Mouse (Mus musculus): Measurements from ENCODE around the gene Rxfp3.

Gene Rxfp3

DNA sequence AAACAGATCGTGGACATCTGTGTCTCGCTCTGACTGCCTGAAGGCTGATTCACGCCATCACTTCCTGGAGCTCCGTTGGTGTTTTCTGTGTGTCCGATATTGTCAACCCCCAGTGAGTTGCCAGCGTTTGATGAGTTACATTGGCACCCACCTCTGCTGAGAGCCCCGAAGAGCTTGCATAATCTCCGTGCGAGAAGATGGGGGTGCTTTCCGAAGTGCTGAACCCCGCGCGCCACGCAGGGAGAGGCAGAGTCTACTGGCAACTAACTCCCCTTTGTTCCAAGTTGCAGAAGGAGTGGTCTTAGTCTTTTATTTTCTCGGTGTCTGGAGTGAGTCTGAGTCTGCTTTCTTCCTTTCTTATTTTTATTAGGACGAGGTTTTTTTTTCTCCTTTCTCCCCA is at the start of gene Rxfp3:
Gene Rxfp3, minus strand, starts transcription at position 281 of the 400 bp plus-strand sequence.
- DNase-seq (ENCODE audit: low spot score in 2 of 2): peak in 1 of 2 experiments; percentile 30

DNA sequence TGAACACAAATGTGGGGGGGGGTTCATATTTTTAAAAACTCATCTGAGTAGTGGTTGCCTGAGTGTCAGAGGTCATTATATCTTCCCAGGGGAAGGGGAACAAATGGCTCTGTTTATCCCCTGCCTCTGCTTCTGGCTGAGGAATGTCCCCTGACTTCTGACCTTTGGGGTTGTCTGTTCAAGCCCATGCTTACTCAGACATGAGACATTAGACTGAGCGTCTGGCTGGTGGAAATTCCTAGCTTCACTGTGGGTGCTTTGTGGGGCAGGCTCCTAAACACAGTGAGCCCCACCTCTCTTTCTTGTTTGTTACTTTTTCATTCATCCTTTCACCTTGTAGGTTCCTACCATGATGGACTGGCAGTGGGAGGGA is 47.2 kb upstream of the Rxfp3 start:
- no peak for DNase-seq (ENCODE audit: low spot score in 2 of 2)

DNA sequence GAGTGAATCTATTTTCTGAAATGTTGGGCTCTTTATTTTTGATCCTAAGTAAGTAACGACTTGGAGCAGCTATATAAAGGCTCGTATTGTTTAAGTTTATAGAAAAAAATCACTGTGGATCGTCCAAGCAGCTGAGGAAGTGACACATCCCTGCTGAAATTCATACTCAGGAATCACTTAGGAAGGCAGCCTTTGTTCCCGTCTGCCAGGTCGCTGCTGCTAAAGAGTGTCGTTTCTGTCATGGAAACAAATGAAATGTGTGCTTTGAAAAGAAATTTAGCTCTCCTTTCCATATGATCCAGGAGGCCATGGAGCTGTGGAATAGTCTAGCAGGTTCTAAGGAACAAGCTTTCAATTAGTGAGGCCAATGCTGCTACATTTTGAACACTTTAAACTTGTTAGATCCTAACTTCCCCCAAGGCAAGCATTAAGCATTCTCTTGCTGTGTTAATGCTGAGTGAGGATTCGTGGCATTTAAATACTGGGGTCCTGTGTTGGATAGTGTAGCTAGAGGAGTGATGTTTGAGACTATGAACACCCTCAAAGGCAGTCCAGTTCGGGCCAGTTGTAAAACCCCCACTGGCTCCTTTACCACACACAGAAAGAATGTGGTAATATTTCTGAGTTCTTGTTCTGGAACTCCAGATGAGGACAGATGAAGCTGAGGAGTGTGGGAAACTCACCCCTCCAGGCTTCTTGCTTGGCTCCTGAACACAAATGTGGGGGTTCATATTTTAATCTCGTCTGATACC is 46.6 kb upstream of the Rxfp3 start:
- no peak for DNase-seq (ENCODE audit: low spot score in 2 of 2)

DNA sequence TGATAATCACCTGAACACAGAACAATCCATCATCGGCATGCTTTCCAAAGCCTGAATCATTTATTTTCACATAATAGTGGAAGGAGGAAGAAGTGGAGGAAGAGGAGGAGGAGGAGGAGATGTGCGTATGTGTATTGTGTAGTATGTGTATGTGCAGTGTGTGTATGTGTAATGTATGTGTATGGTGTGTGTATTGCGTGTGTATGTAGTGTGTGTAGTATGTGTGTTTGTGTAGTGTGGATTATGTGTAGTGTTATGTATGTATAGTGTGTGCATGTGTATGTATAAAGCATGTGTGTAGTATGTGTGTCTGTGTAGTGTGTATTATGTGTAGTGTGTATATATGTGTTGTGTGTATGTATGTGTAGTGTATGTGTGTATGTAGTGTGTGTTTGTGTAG is 45.9 kb upstream of the Rxfp3 start:
- no peak for DNase-seq (ENCODE audit: low spot score in 2 of 2)

DNA sequence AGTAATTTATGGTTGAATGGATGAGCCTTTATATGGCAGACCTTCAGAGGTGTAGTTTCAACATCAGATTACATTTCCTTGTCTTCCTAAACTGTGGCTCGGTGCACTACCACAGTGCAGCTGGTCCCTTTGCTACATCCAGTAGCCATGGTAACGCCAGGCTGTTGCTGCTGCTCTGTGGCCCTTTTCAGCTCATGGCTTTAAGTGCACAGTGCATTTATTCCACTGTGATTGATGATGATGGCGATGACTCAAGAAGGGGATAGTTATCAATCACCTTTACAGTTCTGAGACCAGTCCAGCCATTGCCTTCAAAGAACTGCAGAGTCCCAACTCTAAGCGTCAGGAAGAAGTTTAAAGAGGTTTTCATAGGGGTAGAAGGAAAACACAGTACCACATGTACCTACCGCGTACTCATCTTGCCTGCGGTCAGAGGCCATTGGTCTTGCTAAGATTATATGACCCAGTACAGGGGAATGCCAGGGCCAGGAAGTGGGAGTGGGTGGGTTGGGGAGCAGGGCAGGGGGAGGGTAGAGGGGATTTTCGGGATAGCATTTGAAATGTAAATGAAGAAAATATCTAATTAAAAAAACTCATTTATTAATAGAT is 45.3 kb upstream of the Rxfp3 start:
- DNase-seq (ENCODE audit: low spot score in 2 of 2): no peak

DNA sequence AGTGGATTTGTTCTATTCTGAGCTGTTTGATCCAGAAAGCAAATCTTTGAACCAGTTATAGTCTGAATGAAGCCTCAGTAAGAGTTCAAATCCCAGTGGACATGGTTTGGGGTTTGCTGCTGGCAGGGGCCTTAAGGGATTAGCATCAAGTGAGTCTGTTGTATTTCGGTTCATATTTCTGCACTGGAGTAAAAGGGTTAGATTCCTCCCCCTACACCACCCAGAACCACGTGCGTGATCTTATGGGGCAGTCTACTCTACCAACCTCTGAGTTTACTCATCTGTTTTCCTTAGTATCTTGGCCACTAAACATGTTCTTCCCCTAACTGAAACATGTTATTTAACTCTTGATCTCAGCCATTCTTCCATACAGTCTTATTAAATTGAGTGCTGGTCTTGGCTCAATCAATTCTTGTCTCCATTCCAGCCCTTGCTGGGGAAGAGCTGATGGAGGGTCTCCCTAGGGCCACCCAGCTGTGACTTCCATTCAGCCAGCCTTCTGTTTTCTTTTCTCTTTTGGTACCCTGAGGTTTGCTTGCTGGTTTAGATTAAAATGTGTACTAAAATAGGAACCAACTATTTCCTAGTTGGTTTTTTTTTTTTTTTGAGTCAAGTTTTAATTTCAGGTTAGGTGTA is 38.1 kb upstream of the Rxfp3 start:
- no peak for DNase-seq (ENCODE audit: low spot score in 2 of 2)

DNA sequence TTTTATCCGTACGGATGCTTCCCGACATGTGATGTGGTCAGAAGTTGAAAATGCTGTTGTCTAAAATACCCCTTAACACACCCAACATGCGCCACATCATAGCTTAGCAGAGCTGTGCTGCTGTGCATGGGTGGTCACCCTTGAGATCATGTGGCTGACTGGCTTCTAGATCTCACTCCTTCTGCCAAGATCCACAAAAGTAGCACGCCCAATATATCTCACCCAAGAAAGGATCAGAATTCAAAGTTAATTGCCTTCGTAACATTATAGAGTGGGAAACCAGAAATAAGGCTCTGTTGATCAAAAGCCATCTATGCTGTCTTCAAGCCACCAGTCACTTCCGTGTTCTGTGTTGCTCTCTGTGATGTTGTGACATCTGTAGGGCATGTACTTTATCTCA is 30.1 kb upstream of the Rxfp3 start:
- no peak for DNase-seq (ENCODE audit: low spot score in 2 of 2)

DNA sequence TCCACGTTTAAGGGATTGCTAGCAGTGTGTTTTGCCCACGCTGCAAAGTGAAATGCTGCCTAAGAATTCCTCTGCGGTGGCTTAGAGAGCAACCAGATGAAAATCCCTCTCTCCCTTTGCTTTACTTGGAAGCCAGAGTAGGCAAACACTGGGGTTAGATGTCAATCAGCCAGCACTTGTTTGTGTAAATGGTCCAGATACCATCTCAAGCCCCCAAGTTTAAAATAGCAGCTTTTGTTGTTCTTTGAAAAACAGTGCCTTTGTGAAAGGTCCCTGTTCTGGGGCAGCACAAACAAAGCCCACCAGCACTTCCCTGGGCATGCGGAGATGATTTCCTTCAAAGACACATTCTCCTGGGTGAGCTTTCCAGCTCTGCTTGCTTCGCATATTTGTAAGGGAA is 28.5 kb upstream of the Rxfp3 start:
- no peak for DNase-seq (ENCODE audit: low spot score in 2 of 2)

DNA sequence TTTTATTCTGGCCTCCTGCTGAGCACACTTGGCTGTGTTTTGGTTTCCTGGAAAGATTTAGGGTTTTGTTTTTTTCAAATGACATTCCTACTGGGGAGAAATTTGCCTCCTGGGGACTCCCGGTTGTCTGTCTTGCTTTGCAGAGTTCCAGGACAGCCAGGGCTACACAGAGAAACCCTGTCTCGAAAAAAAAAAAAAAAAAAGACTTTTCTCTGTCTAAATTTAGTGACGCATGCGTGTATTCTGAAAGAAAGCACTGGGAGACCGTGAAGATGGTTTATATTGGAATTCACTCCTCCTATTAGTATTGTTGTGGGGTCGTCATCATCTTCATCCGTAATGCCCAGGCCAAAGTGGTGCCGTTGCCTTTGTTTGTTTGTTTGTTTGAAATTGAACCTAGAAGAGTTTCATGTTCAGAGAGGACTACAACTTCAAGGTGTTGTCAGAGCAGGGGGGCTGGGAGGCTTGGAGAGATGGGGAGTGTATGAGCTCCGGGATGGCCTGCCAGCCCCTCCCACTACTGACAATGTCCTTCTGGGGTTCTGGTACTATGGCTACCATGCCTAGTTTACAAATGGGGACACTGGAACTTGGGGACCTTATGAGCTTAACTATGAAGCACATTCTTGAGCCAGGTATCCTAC is 27.9 kb upstream of the Rxfp3 start:
- no peak for DNase-seq (ENCODE audit: low spot score in 2 of 2)

DNA sequence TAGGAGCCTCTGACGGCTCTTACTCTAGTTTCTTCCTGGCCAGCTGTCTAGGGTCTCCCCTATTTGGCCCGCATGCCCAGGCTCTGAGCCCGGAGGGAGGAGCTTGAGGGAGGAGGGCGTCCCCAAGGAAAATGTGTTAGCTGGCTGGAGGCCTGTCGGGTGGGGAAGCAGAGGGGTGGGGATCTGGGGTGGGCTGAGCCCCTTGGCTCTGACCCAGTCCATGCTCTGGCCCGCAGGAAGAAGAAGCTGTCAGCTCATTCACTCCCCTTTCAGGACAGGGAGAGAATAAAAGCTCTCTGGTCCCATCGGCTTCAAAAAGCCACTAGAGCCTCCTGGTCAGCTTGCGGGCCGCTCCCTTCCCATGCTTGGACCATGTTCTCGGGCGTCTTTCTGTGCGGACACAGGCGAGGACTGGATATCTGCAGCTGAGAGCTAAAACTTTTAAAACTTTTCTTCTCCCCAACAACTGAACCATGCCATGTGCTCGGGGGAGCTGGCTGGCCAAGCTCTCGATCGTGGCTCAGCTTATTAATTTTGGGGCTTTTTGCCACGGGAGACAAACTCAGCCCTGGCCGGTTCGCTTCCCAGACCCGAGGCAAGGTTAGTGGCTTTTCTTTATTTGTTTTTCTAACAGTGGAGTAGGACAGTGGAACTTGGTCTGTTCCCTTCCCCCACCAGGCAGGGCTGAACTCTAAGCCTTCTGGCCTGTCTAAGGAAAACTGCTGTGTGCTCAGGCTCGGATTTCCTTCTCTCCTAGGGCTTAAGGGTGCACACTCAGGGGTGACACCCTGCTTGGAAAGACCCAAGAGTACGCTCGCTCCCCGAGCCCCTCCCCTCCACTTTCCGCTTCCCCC is 27.0 kb upstream of the Rxfp3 start, which contains the start of gene Adamts12:
Gene Adamts12, plus strand, starts transcription at position 233 of the 854 bp plus-strand sequence.
- no peak for DNase-seq (ENCODE audit: low spot score in 2 of 2)

DNA sequence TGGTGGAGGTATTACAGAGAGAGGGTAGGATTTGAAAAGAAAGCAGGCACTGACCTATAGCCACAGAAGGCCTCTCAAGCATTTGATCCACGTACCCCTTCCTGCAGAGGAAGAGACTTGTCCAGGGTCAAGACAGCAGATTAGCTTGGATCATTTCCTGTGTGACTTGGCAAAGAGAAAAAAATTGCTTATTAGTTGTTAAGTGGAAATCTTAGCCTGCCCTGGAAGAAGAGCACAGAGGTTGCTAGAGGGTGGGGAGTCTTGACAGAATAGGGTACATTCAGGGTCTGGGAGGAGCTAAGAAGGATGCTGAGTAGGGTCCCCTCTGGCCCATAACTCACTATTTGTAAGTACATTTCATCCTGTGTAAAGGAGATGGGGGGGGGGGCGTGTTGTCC is 26.4 kb upstream of the Rxfp3 start:
- no peak for DNase-seq (ENCODE audit: low spot score in 2 of 2)

DNA sequence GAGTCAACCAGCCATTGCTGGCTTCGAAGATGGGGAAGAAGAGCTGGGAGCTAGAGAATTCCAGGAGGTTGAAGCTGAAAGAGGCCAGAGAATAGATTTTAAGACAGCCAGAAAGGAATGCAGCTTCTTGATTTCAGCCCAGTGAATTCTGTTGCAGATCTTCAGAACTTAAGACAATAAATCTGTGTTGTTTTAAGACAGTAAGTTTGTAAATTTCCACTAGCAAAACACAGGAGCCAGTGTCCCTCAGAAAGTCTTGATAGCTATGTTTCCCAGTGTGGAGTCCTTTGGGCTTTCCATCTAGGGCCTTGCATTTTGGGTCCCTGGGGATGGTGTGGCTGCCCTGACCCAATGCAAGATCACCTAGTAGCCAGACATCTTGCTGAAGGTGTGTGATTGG is 25.1 kb upstream of the Rxfp3 start:
- DNase-seq (ENCODE audit: low spot score in 2 of 2): no peak

DNA sequence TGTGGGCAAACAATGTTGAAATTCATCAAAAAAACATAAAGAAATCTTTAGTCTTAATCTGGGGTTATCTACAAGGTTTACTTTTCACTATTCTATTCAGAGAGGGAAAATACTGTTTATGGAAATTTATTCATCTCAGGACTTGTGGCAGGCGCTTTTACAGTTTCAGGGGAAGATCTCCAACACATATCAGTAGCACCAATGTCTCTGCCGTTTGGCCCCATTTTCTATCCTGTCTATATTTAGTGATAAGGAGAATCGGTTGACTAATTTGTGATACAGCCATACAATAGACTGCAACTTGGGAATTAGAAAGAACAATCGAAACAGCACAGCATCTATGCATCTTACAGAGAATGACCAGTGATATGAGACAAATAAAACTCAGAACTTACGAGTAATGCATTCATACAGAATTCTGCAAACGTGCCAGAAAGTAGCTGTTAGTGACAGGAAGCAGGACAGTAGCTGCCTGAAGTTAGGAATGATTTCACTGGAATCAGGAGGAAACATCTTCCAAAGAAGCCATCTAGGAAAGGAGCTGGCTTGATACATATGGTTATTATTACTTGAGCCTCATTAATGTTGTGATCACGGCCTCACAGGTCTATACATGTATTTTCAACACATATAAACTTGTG is 16.8 kb upstream of the Rxfp3 start:
- no peak for DNase-seq (ENCODE audit: low spot score in 2 of 2)

DNA sequence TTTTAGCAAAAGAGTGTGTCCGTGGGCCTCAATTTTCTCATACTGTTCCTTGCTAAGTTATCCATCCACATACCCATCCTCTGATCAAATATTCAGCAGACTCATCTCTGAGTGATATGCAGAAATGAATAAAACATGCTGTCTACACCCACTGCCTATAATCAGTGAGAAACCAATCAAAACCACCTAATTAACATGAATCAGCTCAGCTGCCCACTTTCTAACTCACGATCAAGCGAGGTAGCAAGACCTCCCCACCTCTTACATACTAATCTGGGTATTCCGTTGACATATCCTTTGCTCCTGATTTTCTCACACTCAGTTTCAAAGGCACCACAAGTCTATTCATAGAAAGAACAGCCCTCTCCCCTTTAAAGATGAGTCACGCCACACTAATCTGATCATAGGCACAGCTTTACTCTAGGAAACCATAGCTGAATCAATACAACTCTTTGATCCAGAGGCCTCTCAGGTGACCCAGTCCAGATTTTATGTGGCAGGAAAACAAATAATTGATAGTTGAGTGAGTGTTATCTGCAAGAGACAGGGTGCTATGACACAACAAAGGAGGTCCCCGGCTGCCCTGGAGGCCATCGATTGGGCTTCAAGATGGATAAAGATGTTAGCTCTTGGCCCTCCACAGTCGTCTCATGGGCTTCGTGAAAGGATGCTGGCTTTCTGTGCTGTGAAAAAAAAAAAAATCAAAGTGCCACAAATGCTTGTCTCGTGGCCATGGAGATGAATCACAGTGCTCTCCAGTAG is 16.1 kb upstream of the Rxfp3 start:
- no peak for DNase-seq (ENCODE audit: low spot score in 2 of 2)

DNA sequence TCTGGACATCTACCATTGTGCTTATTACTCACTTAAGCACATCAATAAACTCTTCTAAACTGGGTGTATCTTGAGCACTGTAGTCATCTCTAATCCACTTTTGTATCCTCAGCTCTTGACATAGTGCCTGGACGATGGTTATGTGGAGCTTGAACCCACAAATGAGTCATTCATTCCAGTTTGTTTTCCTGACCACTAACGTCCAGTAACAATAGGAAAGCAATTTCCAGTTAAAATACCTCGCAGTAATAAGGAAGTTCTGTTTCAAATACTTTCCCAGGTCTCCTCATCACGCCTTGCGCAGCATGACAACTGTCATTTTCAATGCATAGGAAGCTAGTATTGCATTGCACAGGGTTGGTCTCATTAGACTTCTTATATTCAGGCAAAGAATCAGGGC is 5.0 kb upstream of the Rxfp3 start:
- DNase-seq (ENCODE audit: low spot score in 2 of 2): no peak

DNA sequence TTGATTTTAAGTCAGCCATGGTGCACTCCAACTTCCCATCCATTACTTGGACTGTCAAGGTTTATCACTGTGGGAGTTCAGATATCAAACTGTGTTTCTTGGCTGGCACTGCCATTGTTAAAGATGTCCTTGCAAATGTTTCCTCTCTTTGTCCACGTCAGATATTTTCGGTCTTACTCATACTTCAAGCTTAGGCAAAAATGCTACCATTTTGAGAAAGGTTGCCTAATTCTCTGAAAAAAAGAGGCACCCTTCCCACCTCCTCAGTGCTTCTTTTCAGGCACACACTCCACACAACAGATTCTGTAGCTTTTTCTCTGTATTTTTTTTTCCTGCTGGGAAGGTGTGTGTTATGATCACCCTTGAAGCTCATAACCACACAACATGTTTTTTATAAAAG is 3.4 kb upstream of the Rxfp3 start:
- no peak for DNase-seq (ENCODE audit: low spot score in 2 of 2)

DNA sequence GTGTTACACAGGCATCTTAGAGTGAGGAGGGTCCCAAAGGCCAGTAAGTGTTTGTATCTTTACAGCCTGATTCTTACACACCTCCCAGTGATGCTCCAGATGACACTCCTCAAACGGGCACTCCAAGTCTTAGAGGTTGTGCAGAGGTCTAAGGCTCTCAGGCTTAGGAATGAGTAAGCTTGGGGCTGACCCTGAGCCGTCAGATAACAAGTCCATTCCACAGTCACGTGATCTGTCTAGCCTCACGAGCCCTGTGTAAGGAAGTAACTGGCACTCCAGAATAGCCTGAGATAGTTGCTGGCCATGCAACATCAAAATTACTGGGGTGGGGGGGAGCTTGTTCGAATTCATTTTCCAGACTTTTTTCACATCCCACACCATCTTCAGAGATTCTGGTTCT is 2.3 kb upstream of the Rxfp3 start:
- DNase-seq (ENCODE audit: low spot score in 2 of 2): no peak

DNA sequence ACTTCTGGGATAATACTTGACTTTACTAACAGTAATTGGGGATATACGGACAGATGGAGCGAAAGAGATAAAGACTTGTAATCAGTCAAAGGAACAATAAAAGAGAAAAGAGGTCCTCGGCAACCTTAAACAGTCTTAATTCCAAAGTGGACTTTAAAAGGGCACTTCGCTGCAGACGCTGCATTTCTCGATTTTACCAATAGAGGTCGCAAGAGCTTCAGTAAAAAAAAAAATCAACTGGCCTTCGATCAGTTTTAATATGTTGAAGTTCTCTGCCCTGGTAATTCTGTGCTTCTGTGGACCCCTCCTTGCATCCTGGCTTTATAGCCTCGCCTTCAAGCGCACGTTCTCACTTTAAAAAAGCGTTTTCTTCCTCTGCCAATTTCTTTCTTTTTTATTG is 685 bp upstream of the Rxfp3 start:
- peak; percentile 52 to 65 for DNase-seq (ENCODE audit: low spot score in 2 of 2)

DNA sequence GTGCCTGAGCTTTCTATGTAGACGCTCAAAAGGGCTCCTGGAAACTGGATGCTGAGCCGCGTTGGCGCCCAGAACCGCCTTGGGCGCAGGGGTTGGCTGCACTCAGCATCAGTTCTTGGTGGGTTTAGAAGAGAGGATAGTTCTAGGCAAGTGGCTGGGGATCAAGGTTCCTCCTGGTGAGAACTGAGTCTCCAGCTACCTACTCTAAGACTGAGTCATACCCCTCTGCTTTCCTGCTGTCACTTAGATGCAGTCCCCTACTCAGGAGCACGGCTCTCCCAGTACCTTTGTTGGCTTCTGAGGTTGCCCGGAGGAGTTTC is 455 bp downstream of the Rxfp3 start:
- peak; percentile 27 to 34 for DNase-seq (ENCODE audit: low spot score in 2 of 2)

DNA sequence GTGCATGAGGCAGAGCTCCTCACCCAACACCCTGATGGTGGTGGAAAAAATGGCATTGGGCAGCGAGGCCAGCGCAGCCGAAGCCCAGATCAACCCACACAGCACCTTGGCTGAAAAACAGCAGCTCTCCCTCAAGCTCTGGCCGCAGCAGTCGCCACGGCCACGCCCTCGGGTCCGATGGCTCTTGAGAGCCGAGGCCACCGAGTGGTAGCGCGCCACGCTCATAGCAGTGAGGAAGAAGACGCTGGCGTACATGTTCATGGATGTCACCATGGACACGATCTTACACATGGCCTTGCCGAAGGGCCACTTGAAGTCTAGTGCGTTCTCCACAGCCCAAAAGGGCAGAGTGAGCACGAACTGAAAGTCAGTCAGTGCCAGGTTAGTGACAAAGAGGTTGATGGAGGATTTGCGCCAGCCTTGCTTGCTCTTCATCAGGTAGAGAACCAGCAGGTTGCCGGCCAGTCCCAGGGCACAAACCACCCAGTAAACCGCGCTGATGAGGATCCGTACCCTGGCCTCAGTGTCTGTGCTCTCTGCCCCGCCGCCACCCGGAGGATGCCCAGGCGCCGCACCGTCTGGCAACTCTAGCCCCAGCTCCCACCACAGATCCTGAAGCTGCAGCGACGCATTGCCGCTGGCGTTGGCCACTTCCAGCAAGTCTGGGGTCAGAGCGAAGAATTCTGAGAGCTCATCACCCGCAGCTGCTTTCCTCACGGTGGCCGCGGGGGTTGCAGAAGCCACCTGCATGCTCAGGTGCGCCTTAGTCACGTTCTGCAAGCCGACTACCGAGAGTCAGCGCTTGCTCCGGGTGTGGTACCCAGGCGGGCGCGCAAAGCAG is 1.0 kb downstream of the Rxfp3 start:
- DNase-seq (ENCODE audit: low spot score in 2 of 2): peak; percentile 10 to 16
